Mouse (Mus musculus): ENCODE measurements around the gene 2410004P03Rik. TPM values are rescaled to one million over a fixed set of nuclear protein-coding genes. Genes with fewer than 3 reads are reported as not detected.
"Not testable (repeated sequence)": the region's sequence is repeated elsewhere in the genome, so short reads cannot be mapped to it uniquely, and the experiment has no call there.

The 2410004P03Rik gene
- polyA plus RNA-seq, 1 experiment from 2014 or later: not detected

DNA sequence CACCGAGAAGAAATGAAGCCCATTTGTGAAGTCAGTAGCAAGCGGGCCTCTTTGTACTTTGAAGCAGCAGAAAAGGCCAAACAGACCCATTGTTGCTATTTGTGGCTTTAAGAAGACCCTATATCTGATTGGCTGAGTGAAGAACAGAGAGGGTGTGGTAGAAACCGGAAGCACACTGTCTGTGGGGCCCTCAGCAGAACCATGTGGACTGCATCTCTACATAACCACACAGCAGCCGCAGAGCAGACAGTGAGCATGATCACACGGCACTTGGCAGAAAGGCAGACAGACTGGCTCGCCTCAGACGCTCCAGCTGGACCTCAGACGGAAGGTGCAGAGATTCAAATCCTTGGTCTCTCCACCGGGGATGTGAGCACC is 21.9 kb upstream of the 2410004P03Rik start:
- no peaks in the 10 kb centered on the region for H3K9me3 ChIP-seq (replicated peaks; ENCODE audit: control insufficient read depth, low read length)
- H3K4me3 ChIP-seq (ENCODE audit: low read depth, low read length): no peak overlapping the region
- no peak overlapping the region for H3K27ac ChIP-seq (ENCODE audit: low read length)
- H3K36me3 ChIP-seq (ENCODE audit: control insufficient read depth, insufficient read depth): no peaks in the 10 kb centered on the region
- no peak overlapping the region for H3K4me2 ChIP-seq (ENCODE audit: low read depth, low read length)
- WGBS (ENCODE audit: insufficient replicate concordance): 58% methylated on average over 9 of the region's 9 CpGs
- no peaks in the 10 kb centered on the region for H3K27me3 ChIP-seq (ENCODE audit: control insufficient read depth, insufficient read depth, low read depth, low read length)
- H3K4me1 ChIP-seq (ENCODE audit: control insufficient read depth, low read depth, low read length): no peaks in the 10 kb centered on the region
- H3K9ac ChIP-seq (ENCODE audit: low read depth, low read length): no peak overlapping the region
- no peak for ATAC-seq (ENCODE audit: low read depth)

DNA sequence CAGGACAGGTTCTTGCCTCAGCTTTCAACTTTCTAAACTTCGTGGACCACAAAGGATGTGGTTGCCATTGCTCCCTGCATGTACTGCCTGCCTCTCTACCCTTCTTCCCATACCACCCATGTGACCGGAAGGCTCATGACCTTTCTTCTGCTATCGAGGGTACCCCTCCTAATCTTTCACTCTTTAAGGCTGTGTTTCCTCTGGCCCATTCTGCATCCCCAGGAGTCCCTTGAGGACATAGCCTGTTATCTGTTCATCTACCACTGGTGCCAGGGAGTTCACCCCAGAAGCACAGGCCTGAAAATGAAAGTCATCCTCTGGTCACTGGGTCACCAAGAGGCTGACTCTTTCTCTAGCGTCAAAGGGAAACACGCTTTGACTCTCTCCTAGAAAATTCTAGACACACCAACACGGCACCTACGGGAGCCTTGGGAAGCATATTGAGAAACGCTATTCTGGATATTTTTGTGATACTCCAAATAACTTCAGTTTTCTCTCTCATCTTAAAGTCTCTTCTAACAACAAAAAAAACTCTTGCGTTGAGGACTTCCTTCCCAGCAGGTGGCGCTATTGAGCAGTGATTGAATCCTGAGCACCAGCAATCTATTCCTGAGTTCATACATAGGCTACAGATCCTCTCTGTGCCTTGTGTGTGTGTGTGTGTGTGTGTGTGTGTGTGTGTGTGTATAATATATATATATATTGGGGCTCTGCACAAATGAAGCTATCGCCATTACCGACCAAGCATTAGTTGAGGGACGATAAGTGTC is 21.4 kb upstream of the 2410004P03Rik start:
- Histone ChIP-seq H3K36me3 (ENCODE audit: control insufficient read depth, insufficient read depth) (no peaks in the 10 kb centered on the region), H3K27me3 (ENCODE audit: control insufficient read depth, insufficient read depth, low read depth, low read length) (no peaks in the 10 kb centered on the region), H3K9me3 (replicated peaks; ENCODE audit: control insufficient read depth, low read length) (no peaks in the 10 kb centered on the region), H3K27ac (ENCODE audit: low read length) (no peak overlapping the region), H3K4me3 (ENCODE audit: low read depth, low read length) (no peak overlapping the region), H3K4me2 (ENCODE audit: low read depth, low read length) (no peak overlapping the region), H3K4me1 (ENCODE audit: control insufficient read depth, low read depth, low read length) (no peaks in the 10 kb centered on the region), H3K9ac (ENCODE audit: low read depth, low read length) (no peak overlapping the region)
- 35% methylated on average over 13 of the region's 13 CpGs for WGBS (ENCODE audit: insufficient replicate concordance)
- no peak for ATAC-seq (ENCODE audit: low read depth)

DNA sequence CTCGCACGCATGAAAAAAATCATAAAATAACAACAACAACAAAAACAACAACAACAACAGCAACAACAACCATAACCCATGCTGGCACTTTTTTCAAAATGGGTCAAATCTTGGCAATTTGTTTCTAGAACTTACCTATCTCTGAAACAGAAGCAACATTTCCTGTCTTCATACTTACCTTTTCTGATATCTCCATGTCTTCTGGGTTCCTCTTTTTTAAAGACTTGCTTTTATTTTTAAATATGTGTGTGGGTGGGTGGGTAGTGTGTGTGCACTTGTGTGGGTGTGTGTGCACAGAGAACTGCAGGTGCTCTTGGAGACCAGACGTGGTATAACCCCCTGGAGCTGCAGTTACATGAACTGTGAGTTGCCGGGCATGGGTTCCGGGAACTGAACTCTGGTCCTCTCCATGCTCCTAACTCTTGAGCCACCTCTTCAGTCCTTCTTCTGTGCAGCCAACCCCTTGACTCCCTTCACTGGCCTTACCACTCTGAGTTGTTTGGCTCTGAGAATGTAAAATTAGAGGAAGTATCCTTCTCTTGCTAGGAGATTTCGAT is 13.1 kb upstream of the 2410004P03Rik start:
- no peaks in the 10 kb centered on the region for H3K36me3 ChIP-seq (ENCODE audit: control insufficient read depth, insufficient read depth)
- H3K27ac ChIP-seq (ENCODE audit: low read length): no peak overlapping the region
- H3K4me3 ChIP-seq (ENCODE audit: low read depth, low read length): no peak overlapping the region
- WGBS (ENCODE audit: insufficient replicate concordance): 64% methylated on average over 6 of the region's 6 CpGs
- no peaks in the 10 kb centered on the region for H3K4me1 ChIP-seq (ENCODE audit: control insufficient read depth, low read depth, low read length)
- H3K27me3 ChIP-seq (ENCODE audit: control insufficient read depth, insufficient read depth, low read depth, low read length): no peaks in the 10 kb centered on the region
- ATAC-seq (ENCODE audit: low read depth): no peak
- no peaks in the 10 kb centered on the region for H3K9me3 ChIP-seq (replicated peaks; ENCODE audit: control insufficient read depth, low read length)
- H3K9ac ChIP-seq (ENCODE audit: low read depth, low read length): no peak overlapping the region
- H3K4me2 ChIP-seq (ENCODE audit: low read depth, low read length): no peak overlapping the region

DNA sequence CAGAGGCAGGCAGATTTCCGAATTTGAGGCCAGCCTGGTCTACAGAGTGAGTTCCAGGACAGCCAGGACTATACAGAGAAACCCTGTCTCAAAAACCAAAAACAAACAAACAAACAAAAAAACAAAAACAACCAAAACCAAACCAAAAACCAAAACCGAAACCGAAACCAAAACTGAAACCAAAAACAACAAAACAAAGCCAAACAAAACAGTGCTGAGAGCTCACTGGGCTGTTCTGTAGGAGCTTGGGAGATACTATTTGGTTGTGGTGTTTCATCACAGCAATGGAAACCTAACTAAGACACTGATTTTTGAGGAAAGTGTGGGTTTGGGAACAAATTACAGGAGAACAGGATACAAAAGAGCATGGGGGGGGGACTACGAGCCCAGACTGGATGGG is 10.6 kb upstream of the 2410004P03Rik start:
- 58% methylated on average over 4 of the region's 4 CpGs for WGBS (ENCODE audit: insufficient replicate concordance)
- no peaks in the 10 kb centered on the region for H3K4me1 ChIP-seq (ENCODE audit: control insufficient read depth, low read depth, low read length)
- ATAC-seq (ENCODE audit: low read depth): no peak
- no peaks in the 10 kb centered on the region for H3K9me3 ChIP-seq (replicated peaks; ENCODE audit: control insufficient read depth, low read length)
- H3K36me3 ChIP-seq (ENCODE audit: control insufficient read depth, insufficient read depth): no peaks in the 10 kb centered on the region
- no peak overlapping the region for H3K4me2 ChIP-seq (ENCODE audit: low read depth, low read length)
- H3K4me3 ChIP-seq (ENCODE audit: low read depth, low read length): no peak overlapping the region
- no peaks in the 10 kb centered on the region for H3K27me3 ChIP-seq (ENCODE audit: control insufficient read depth, insufficient read depth, low read depth, low read length)
- no peak overlapping the region for H3K27ac ChIP-seq (ENCODE audit: low read length)
- no peak overlapping the region for H3K9ac ChIP-seq (ENCODE audit: low read depth, low read length)

DNA sequence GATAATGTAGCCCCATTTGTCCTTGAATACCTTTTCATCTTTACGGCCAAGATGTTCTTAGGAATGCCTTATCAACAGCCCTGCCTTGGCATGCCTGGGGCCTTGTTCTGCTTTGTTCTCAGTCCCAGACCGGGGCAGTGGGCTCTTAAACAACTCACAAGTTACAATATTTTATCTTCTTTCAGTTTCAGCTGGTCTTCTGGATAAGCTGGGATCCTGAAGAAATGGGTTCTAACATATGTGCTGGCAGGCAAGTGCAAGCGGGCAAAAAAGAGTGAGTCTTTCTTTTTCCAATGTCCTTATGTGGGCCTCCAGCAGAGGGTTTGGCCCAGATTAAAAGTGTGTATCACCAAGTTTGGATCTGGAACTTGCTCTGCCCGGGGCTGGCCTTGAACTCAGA is 9.6 kb upstream of the 2410004P03Rik start:
- not testable (repeated sequence) for H3K9me3 ChIP-seq (replicated peaks; ENCODE audit: control insufficient read depth, low read length); H3K4me1 ChIP-seq (ENCODE audit: control insufficient read depth, low read depth, low read length); H3K4me3 ChIP-seq (ENCODE audit: low read depth, low read length); H3K4me2 ChIP-seq (ENCODE audit: low read depth, low read length); H3K9ac ChIP-seq (ENCODE audit: low read depth, low read length); H3K27me3 ChIP-seq (ENCODE audit: control insufficient read depth, insufficient read depth, low read depth, low read length); H3K27ac ChIP-seq (ENCODE audit: low read length); ATAC-seq (ENCODE audit: low read depth); H3K36me3 ChIP-seq (ENCODE audit: control insufficient read depth, insufficient read depth)
- 57% methylated on average over 4 of the region's 4 CpGs for WGBS (ENCODE audit: insufficient replicate concordance)

DNA sequence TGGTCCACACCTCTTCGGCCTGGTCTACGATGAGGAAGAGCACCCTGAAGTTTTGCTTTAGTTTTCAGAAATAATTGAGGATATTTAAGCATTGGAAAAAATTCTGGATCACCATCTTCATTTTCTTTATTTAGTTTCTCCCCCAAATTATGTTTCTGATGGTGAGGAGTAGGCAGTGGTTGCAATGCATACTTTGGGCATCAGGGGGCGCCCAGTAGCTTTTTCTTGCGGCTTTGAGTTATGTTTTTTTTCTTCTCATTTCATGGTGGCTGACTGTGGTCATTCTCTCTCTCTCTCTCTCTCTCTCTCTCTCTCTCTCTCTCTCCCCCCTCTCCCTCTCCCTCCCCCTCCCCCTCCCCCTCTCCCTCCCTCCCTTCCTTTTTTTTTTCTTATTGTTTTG is 6.9 kb upstream of the 2410004P03Rik start:
- no peaks in the 10 kb centered on the region for H3K36me3 ChIP-seq (ENCODE audit: control insufficient read depth, insufficient read depth)
- H3K4me1 ChIP-seq (ENCODE audit: control insufficient read depth, low read depth, low read length): no peaks in the 10 kb centered on the region
- no peaks in the 10 kb centered on the region for H3K9me3 ChIP-seq (replicated peaks; ENCODE audit: control insufficient read depth, low read length)
- ATAC-seq (ENCODE audit: low read depth): no peak
- no peak overlapping the region for H3K9ac ChIP-seq (ENCODE audit: low read depth, low read length)
- no peak overlapping the region for H3K4me3 ChIP-seq (ENCODE audit: low read depth, low read length)
- H3K27me3 ChIP-seq (ENCODE audit: control insufficient read depth, insufficient read depth, low read depth, low read length): no peaks in the 10 kb centered on the region
- H3K4me2 ChIP-seq (ENCODE audit: low read depth, low read length): no peak overlapping the region
- no peak overlapping the region for H3K27ac ChIP-seq (ENCODE audit: low read length)
- WGBS (ENCODE audit: insufficient replicate concordance): 29% methylated on average over 4 of the region's 4 CpGs

DNA sequence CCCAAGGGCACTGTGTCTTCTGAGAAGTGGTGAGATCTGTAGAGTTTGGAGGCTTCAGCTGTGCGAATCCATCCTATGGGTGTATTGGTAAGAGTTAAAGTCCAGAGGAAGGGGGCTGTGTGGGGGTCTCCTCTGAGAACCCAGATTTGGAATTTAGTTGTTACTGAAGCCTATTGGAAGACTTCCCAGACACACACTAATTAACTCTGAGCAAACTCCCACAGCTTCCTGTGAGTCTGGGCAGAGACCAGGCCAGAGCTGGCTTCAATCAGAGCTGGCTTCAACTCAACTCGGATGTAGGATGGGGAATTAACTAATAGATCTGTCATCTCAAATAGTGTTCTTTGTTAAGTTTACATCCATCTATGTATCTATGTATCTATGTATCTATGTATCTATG is 4.2 kb upstream of the 2410004P03Rik start:
- H3K4me1 ChIP-seq (ENCODE audit: control insufficient read depth, low read depth, low read length): peaks cover 3% of the 10 kb centered on the region; the same call in 1 of the 2 replicates
- ATAC-seq (ENCODE audit: low read depth): no peak
- no peaks in the 10 kb centered on the region for H3K36me3 ChIP-seq (ENCODE audit: control insufficient read depth, insufficient read depth)
- H3K9me3 ChIP-seq (replicated peaks; ENCODE audit: control insufficient read depth, low read length): no peaks in the 10 kb centered on the region
- WGBS (ENCODE audit: insufficient replicate concordance): 78% methylated on average over 2 of the region's 2 CpGs
- no peak overlapping the region for H3K9ac ChIP-seq (ENCODE audit: low read depth, low read length)
- no peak overlapping the region for H3K4me2 ChIP-seq (ENCODE audit: low read depth, low read length)
- H3K27me3 ChIP-seq (ENCODE audit: control insufficient read depth, insufficient read depth, low read depth, low read length): no peaks in the 10 kb centered on the region
- H3K4me3 ChIP-seq (ENCODE audit: low read depth, low read length): no peak overlapping the region
- no peak overlapping the region for H3K27ac ChIP-seq (ENCODE audit: low read length)

DNA sequence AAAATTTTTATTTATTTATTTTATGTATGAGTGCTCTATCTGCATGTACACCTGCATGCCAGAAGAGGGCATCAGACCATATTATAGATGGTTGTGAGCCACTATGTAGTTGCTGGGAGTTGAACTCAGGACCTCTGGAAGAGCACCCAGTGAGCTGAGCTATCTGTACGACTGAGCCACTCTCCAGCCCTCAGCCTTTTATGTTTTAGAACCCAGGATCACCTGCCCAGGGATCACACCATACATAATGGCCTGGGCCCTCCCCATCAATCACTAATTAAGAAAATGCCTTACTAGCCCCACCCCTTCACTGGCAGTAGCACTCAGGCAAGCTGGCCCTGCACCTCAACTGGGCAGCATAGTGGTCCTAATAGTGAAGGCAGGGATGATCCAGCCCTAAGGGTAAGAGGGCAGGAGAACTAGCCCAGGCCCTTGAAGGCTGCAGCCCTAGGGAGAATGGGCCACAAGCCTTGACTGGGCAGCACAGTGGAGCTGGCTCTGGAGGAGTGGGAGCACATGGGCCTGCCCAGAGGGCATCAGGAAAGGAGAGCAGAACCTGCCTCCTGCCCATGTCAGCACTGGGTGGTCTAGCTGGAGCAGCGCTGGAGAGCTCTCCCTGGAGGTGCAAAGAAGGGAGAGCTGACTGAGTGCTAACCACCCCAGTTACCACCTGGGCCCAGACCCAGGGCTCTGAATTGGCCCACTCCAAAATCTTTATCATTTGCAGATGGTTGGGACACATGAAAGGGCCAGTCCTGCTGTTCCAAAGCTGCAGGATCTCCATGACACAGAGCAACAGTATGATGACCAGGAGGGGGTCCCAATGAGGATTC is 756 bp upstream of the 2410004P03Rik start:
- ATAC-seq (ENCODE audit: low read depth): no peak; the same call in 1 of the 2 replicates

DNA sequence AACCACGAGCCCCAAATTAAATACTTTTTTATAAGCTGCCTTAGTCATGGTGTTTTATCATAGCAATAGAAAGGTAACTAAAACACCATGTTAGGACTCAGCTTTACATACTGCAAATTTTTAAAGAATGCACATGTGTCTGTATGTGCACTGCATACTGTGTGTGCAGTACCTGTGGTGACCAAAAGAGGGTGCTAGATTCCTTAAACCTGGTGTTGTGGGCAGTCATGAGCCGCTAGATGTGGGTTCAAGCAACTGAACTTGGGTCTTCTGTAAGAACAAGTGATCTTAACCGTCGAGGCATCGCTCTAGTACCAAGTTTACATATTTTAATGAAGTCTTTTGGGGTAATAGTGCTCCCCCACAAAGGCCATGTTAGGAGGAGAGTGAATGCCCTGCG is 2.1 kb downstream of the 2410004P03Rik start:
- Histone ChIP-seq H3K36me3 (ENCODE audit: control insufficient read depth, insufficient read depth) (no peaks in the 10 kb centered on the region), H3K9ac (ENCODE audit: low read depth, low read length) (no peak overlapping the region), H3K27me3 (ENCODE audit: control insufficient read depth, insufficient read depth, low read depth, low read length) (no peaks in the 10 kb centered on the region), H3K27ac (ENCODE audit: low read length) (no peak overlapping the region), H3K9me3 (replicated peaks; ENCODE audit: control insufficient read depth, low read length) (peaks cover 5% of the 10 kb centered on the region), H3K4me3 (ENCODE audit: low read depth, low read length) (no peak overlapping the region), H3K4me1 (ENCODE audit: control insufficient read depth, low read depth, low read length) (peaks cover 3% of the 10 kb centered on the region; the same call in 1 of the 2 replicates), H3K4me2 (ENCODE audit: low read depth, low read length) (no peak overlapping the region)
- 79% methylated on average over 6 of the region's 6 CpGs for WGBS (ENCODE audit: insufficient replicate concordance)
- ATAC-seq (ENCODE audit: low read depth): no peak

More for the DNA sequence above, 756 bp upstream of the 2410004P03Rik start:
- H3K4me2 ChIP-seq (ENCODE audit: low read depth, low read length): no peak overlapping the region
- WGBS (ENCODE audit: insufficient replicate concordance): 60% methylated on average over 2 of the region's 2 CpGs
- no peak overlapping the region for H3K4me3 ChIP-seq (ENCODE audit: low read depth, low read length)
- H3K9me3 ChIP-seq (replicated peaks; ENCODE audit: control insufficient read depth, low read length): peaks cover 5% of the 10 kb centered on the region
- H3K4me1 ChIP-seq (ENCODE audit: control insufficient read depth, low read depth, low read length): peaks cover 3% of the 10 kb centered on the region; the same call in 1 of the 2 replicates
- no peak overlapping the region for H3K27ac ChIP-seq (ENCODE audit: low read length)
- H3K27me3 ChIP-seq (ENCODE audit: control insufficient read depth, insufficient read depth, low read depth, low read length): no peaks in the 10 kb centered on the region
- H3K9ac ChIP-seq (ENCODE audit: low read depth, low read length): no peak overlapping the region
- no peaks in the 10 kb centered on the region for H3K36me3 ChIP-seq (ENCODE audit: control insufficient read depth, insufficient read depth)

Data from liver, embryonic 16.5 days (tissue).